ENCODE assay signal across 10 mouse cellular contexts in the genomic region with DNA sequence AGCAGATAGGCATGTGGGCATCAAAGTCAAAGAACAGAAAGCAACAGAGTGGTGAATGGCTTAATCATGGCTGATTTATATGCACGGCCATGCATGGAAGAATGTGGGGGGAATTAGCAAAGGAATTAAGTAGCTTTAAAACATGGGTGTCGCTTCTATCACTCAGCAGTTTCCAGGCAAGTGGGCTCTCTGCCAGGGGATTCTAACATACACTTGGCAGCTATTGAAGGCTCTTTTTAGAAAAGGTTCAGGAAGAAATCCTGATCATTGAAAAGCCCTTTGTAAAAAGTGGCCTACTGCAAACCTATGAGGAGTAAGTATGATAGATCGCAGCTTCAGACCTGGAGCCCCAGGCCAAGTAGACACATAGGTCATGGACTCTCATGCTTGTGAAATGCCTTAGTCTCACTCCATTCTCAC.
DNase-seq lines count a peak whose midpoint lies in the region; ATAC-seq lines count a peak whose summit lies in the region.
"Had no signal": no experiment of that assay in that cellular context is flagged by ENCODE, and none has a peak within 500 bp of the region (broad histone marks: within the 10 kb centered on the region; RNA-seq: fewer than 3 reads in every experiment).

No protein-coding gene starts in this region.

- H3K9me3 ChIP-seq in hindbrain, embryonic 15.5 days = no peaks in the 10 kb centered on the region

- ATAC-seq in hindbrain, embryonic 15.5 days (ENCODE audit: low FRiP score, low read depth) = peak; percentile 66; the same call in 1 of the 2 replicates

- peak; percentile 22 to 32 for DNase-seq in cerebellum, postnatal 10 days
- DNase-seq in cerebellum, adult 11 months = no peak
- DNase-seq in layer of hippocampus, adult 11-12 months (ENCODE audit: low spot score) = peak; percentile 17
- DNase-seq in layer of hippocampus, adult 9-10 months (ENCODE audit: low spot score) = no peak
- DNase-seq in Muller cell, postnatal 12 days (ENCODE audit: inconsistent ontology term) = peak; percentile 24
- no peak for DNase-seq in testis, postnatal 10 days (ENCODE audit: low spot score)
- DNase-seq in thymus, postnatal 14 days = no peak
- DNase-seq: B cell, adult 2 months; kidney, adult 2 months had no signal

- H3K4me3 ChIP-seq in hindbrain, embryonic 15.5 days = no peak overlapping the region

- no peaks in the 10 kb centered on the region for H3K27me3 ChIP-seq in hindbrain, embryonic 15.5 days

- no peak overlapping the region for H3K9ac ChIP-seq in hindbrain, embryonic 15.5 days

- no peaks in the 10 kb centered on the region for H3K36me3 ChIP-seq in hindbrain, embryonic 15.5 days

- H3K4me1 ChIP-seq in hindbrain, embryonic 15.5 days (replicated peaks) = no peaks in the 10 kb centered on the region

- WGBS in hindbrain, embryonic 15.5 days = 44% methylated on average over 3 of the region's 3 CpGs

- H3K27ac ChIP-seq in hindbrain, embryonic 15.5 days (replicated peaks) = no peak overlapping the region

- H3K4me2 ChIP-seq in hindbrain, embryonic 15.5 days = no peak overlapping the region

Comparison
In these comparisons a context has a peak if more than half of its experiments do, and no peak if none do; other contexts are left out.
1. DNase-seq: peak in cerebellum, postnatal 10 days (2 of 2), layer of hippocampus, adult 11-12 months (single experiment) and Muller cell, postnatal 12 days (single experiment); none in cerebellum, adult 11 months (single experiment), layer of hippocampus, adult 9-10 months (single experiment), testis, postnatal 10 days (single experiment) and thymus, postnatal 14 days (single experiment).